Mouse (Mus musculus): Measurements from ENCODE around the gene Ddx52. TPM values are rescaled to one million over a fixed set of nuclear protein-coding genes. Genes with fewer than 3 reads are reported as not detected.

The Ddx52 gene
- polyA plus RNA-seq, 1 experiment from 2014 or later, result 31.2 TPM

- Histone ChIP-seq H3K36me3 (peaks cover 12% of the 10 kb centered on the region), H3K4me1 (replicated peaks) (no peaks in the 10 kb centered on the region), H3K27me3 (replicated peaks) (no peaks in the 10 kb centered on the region), H3K9ac (no peak overlapping the region), H3K9me3 (no peaks in the 10 kb centered on the region), H3K27ac (no peak overlapping the region), H3K4me3 (replicated peaks) (no peak overlapping the region), H3K4me2 (replicated peaks) (no peak overlapping the region)
- ATAC-seq, result no peak
- WGBS, result 81% methylated on average over 1 of the region's 1 CpGs
These were observed 33.6 kb downstream of the Ddx52 start for GRCm38 (mm10) chr11:83975488-83975887.

- H3K27me3 ChIP-seq (replicated peaks), result no peaks in the 10 kb centered on the region
- H3K27ac ChIP-seq, result no peak overlapping the region
- no peak overlapping the region for H3K9ac ChIP-seq
- no peak overlapping the region for H3K4me3 ChIP-seq (replicated peaks)
- ATAC-seq, result no peak
- no peaks in the 10 kb centered on the region for H3K4me1 ChIP-seq (replicated peaks)
- 78% methylated on average over 13 of the region's 13 CpGs for WGBS
- H3K4me2 ChIP-seq (replicated peaks), result no peak overlapping the region
- peaks cover 10% of the 10 kb centered on the region for H3K36me3 ChIP-seq
- H3K9me3 ChIP-seq, result no peaks in the 10 kb centered on the region
These were observed 34.5 kb downstream of the Ddx52 start for GRCm38 (mm10) chr11:83976236-83976977.

- 86% methylated on average over 2 of the region's 2 CpGs for WGBS
- ATAC-seq, result no peak
These were observed 35.9 kb downstream of the Ddx52 start for GRCm38 (mm10) chr11:83977810-83978209.

GRCm38 (mm10) chr11:83979992-83980391, 38.1 kb downstream of the Ddx52 start:
- H3K4me1 ChIP-seq (replicated peaks), result no peaks in the 10 kb centered on the region
- WGBS, result 90% methylated on average over 6 of the region's 6 CpGs
- no peak overlapping the region for H3K27ac ChIP-seq
- ATAC-seq, result no peak
- H3K36me3 ChIP-seq, result peaks cover 10% of the 10 kb centered on the region
- no peak overlapping the region for H3K4me2 ChIP-seq (replicated peaks)
- H3K4me3 ChIP-seq (replicated peaks), result no peak overlapping the region
- H3K27me3 ChIP-seq (replicated peaks), result no peaks in the 10 kb centered on the region
- no peaks in the 10 kb centered on the region for H3K9me3 ChIP-seq
- H3K9ac ChIP-seq, result no peak overlapping the region

More at GRCm38 (mm10) chr11:83977810-83978209, 35.9 kb downstream of the Ddx52 start:
- Histone ChIP-seq H3K4me3 (replicated peaks) (no peak overlapping the region), H3K27me3 (replicated peaks) (no peaks in the 10 kb centered on the region), H3K9me3 (no peaks in the 10 kb centered on the region), H3K27ac (no peak overlapping the region), H3K36me3 (peaks cover 11% of the 10 kb centered on the region), H3K4me1 (replicated peaks) (no peaks in the 10 kb centered on the region), H3K9ac (no peak overlapping the region), H3K4me2 (replicated peaks) (no peak overlapping the region)

GRCm38 (mm10) chr11:83981338-83981737, 39.5 kb downstream of the Ddx52 start:
- no peaks in the 10 kb centered on the region for H3K9me3 ChIP-seq

GRCm38 (mm10) chr11:83991701-83992100, 49.8 kb downstream of the Ddx52 start:
- Histone ChIP-seq H3K4me2 (replicated peaks) (no peak overlapping the region), H3K4me1 (replicated peaks) (no peaks in the 10 kb centered on the region), H3K27me3 (replicated peaks) (no peaks in the 10 kb centered on the region), H3K9ac (no peak overlapping the region), H3K36me3 (peaks cover 10% of the 10 kb centered on the region; the same call in 1 of the 2 replicates), H3K9me3 (no peaks in the 10 kb centered on the region), H3K4me3 (replicated peaks) (no peak overlapping the region), H3K27ac (no peak overlapping the region)
- WGBS, result 68% methylated on average over 4 of the region's 4 CpGs
- ATAC-seq, result no peak

More at GRCm38 (mm10) chr11:83981338-83981737, 39.5 kb downstream of the Ddx52 start:
- ATAC-seq, result no peak
- no peak overlapping the region for H3K4me2 ChIP-seq (replicated peaks)
- H3K9ac ChIP-seq, result no peak overlapping the region
- WGBS, result 84% methylated on average over 10 of the region's 10 CpGs
- no peaks in the 10 kb centered on the region for H3K4me1 ChIP-seq (replicated peaks)
- H3K36me3 ChIP-seq, result peaks cover 10% of the 10 kb centered on the region
- H3K27ac ChIP-seq, result no peak overlapping the region
- H3K4me3 ChIP-seq (replicated peaks), result no peak overlapping the region
- no peaks in the 10 kb centered on the region for H3K27me3 ChIP-seq (replicated peaks)

- 63% methylated on average over 2 of the region's 2 CpGs for WGBS
- H3K9me3 ChIP-seq, result no peaks in the 10 kb centered on the region
- H3K27me3 ChIP-seq (replicated peaks), result no peaks in the 10 kb centered on the region
- no peak overlapping the region for H3K4me3 ChIP-seq (replicated peaks)
- ATAC-seq, result no peak
- no peak overlapping the region for H3K9ac ChIP-seq
- H3K4me1 ChIP-seq (replicated peaks), result no peaks in the 10 kb centered on the region
- H3K4me2 ChIP-seq (replicated peaks), result no peak overlapping the region
- H3K27ac ChIP-seq, result no peak overlapping the region
- H3K36me3 ChIP-seq, result peaks cover 10% of the 10 kb centered on the region; the same call in 1 of the 2 replicates
These were observed 51.6 kb downstream of the Ddx52 start for GRCm38 (mm10) chr11:83993428-83993827.

GRCm38 (mm10) chr11:83994481-83994880, 52.6 kb downstream of the Ddx52 start:
- 75% methylated on average over 3 of the region's 3 CpGs for WGBS
- no peak overlapping the region for H3K27ac ChIP-seq
- H3K9ac ChIP-seq, result no peak overlapping the region
- H3K27me3 ChIP-seq (replicated peaks), result no peaks in the 10 kb centered on the region
- ATAC-seq, result no peak
- no peaks in the 10 kb centered on the region for H3K4me1 ChIP-seq (replicated peaks)
- H3K36me3 ChIP-seq, result peaks cover 10% of the 10 kb centered on the region; the same call in 1 of the 2 replicates
- no peak overlapping the region for H3K4me3 ChIP-seq (replicated peaks)
- H3K9me3 ChIP-seq, result no peaks in the 10 kb centered on the region
- no peak overlapping the region for H3K4me2 ChIP-seq (replicated peaks)

- no peak overlapping the region for H3K27ac ChIP-seq
- no peaks in the 10 kb centered on the region for H3K27me3 ChIP-seq (replicated peaks)
- no peak overlapping the region for H3K9ac ChIP-seq
- ATAC-seq, result no peak
- WGBS, result 96% methylated on average over 2 of the region's 2 CpGs
- H3K4me1 ChIP-seq (replicated peaks), result no peaks in the 10 kb centered on the region
- peaks cover 5% of the 10 kb centered on the region; the same call in 1 of the 2 replicates for H3K36me3 ChIP-seq
- H3K4me3 ChIP-seq (replicated peaks), result no peak overlapping the region
- H3K4me2 ChIP-seq (replicated peaks), result no peak overlapping the region
- no peaks in the 10 kb centered on the region for H3K9me3 ChIP-seq
These were observed 53.7 kb downstream of the Ddx52 start for GRCm38 (mm10) chr11:83995535-83995950.

- Histone ChIP-seq H3K9ac (no peak overlapping the region), H3K4me1 (replicated peaks) (no peaks in the 10 kb centered on the region), H3K4me2 (replicated peaks) (no peak overlapping the region), H3K27me3 (replicated peaks) (no peaks in the 10 kb centered on the region), H3K4me3 (replicated peaks) (no peak overlapping the region), H3K9me3 (no peaks in the 10 kb centered on the region), H3K27ac (no peak overlapping the region), H3K36me3 (0 out of 2 replicates have a peak, but pooled peaks cover 2% of the 10 kb centered on the region)
- WGBS, result 79% methylated on average over 5 of the region's 5 CpGs
- no peak for ATAC-seq
These were observed 55.5 kb downstream of the Ddx52 start for GRCm38 (mm10) chr11:83997171-83997868.

- no peaks in the 10 kb centered on the region for H3K27me3 ChIP-seq (replicated peaks)
- no peak overlapping the region for H3K27ac ChIP-seq
- H3K4me3 ChIP-seq (replicated peaks), result no peak overlapping the region
- WGBS, result 86% methylated on average over 3 of the region's 3 CpGs
- H3K9ac ChIP-seq, result no peak overlapping the region
- H3K9me3 ChIP-seq, result no peaks in the 10 kb centered on the region
- H3K4me2 ChIP-seq (replicated peaks), result no peak overlapping the region
- no peaks in the 10 kb centered on the region for H3K4me1 ChIP-seq (replicated peaks)
- no peak for ATAC-seq
- H3K36me3 ChIP-seq, result 0 out of 2 replicates have a peak, but pooled peaks cover 5% of the 10 kb centered on the region
These were observed 57.1 kb downstream of the Ddx52 start for GRCm38 (mm10) chr11:83998993-83999392.

- Histone ChIP-seq H3K4me3 (replicated peaks) (no peak overlapping the region), H3K9me3 (no peaks in the 10 kb centered on the region), H3K36me3 (0 out of 2 replicates have a peak, but pooled peaks cover 5% of the 10 kb centered on the region), H3K9ac (no peak overlapping the region), H3K4me1 (replicated peaks) (no peaks in the 10 kb centered on the region), H3K27me3 (replicated peaks) (no peaks in the 10 kb centered on the region), H3K27ac (no peak overlapping the region), H3K4me2 (replicated peaks) (no peak overlapping the region)
- ATAC-seq, result no peak
- WGBS, result 92% methylated on average over 4 of the region's 4 CpGs
These were observed 57.6 kb downstream of the Ddx52 start for GRCm38 (mm10) chr11:83999411-83999915.

Measured in intestine, embryonic 15.5 days (tissue).